Mouse (Mus musculus): Measurements from ENCODE around the gene Ptprh. TPM values are rescaled to one million over a fixed set of nuclear protein-coding genes. Genes with fewer than 3 reads are reported as not detected.
"Not testable (repeated sequence)": the region's sequence is repeated elsewhere in the genome, so short reads cannot be mapped to it uniquely, and the experiment has no call there.

Ptprh gene
- polyA plus RNA-seq, 1 experiment = 0.15 TPM

DNA sequence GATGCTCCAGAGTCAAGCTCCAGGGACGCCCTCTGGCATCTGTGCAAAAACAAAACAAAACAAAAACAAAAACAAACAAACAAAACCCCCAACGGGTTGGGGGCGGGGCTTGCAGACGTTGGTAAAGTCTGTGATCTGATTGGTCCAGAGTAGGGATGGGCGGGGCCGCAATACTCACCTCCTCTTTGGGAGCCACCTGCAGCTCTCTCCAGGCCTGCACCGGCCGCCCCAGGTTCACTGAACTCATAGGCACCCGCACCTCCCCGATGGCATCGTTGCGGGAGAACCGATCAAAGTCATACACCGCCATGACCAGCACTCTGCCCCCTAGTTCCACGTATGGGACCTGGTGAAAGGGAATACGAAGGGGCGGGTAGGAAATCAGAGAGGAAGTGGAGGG, 61.8 kb downstream of the Ptprh start:
- no peak overlapping the region for H3K4me3 ChIP-seq (ENCODE audit: control insufficient read depth, insufficient read depth, low read length)
- TF ChIP-seq CTCF (IDR thresholded peaks at IDR 0.05; ENCODE audit: borderline replicate concordance, control insufficient read depth, extremely low read depth, insufficient read depth, low read length, poor library complexity) (no peak), POLR2A (IDR thresholded peaks at IDR 0.05; ENCODE audit: control insufficient read depth, extremely low read depth, insufficient read depth, low read length, poor library complexity) (no peak)
- H3K4me1 ChIP-seq (replicated peaks; ENCODE audit: control insufficient read depth, insufficient read depth, low read length) = no peaks in the 10 kb centered on the region; the same call in 1 of the 2 replicates
- WGBS = 64% methylated on average over 17 of the region's 17 CpGs
- no peak overlapping the region for H3K27ac ChIP-seq (ENCODE audit: control insufficient read depth, insufficient read depth, low read length)
- DNase-seq = no peak
- H3K27me3 ChIP-seq (ENCODE audit: control insufficient read depth, insufficient read depth, low read length) = no peaks in the 10 kb centered on the region
- H3K36me3 ChIP-seq (ENCODE audit: control insufficient read depth, insufficient read depth, low read length) = no peaks in the 10 kb centered on the region

DNA sequence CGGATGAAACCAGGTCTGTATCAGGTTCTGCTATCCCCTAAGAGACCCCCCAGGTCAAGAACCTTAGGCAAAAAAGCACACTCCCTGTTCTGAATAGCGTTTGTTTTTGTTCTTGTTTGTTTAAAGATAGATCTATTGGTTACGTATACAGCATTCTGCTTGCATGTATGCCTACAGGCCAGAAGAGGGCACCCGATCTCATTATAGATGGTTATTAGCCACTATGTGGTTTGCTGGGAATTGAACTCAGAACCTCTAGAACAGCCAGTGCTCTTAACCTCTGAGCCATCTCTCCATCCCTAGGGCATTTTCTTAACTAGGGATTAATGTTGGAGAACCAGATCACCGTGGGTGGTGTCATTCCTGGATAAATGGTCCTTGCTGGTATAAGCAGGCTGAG, 62.5 kb downstream of the Ptprh start:
- Histone ChIP-seq H3K4me1 (replicated peaks; ENCODE audit: control insufficient read depth, insufficient read depth, low read length) (no peaks in the 10 kb centered on the region), H3K36me3 (ENCODE audit: control insufficient read depth, insufficient read depth, low read length) (no peaks in the 10 kb centered on the region), H3K27ac (ENCODE audit: control insufficient read depth, insufficient read depth, low read length) (no peak overlapping the region), H3K27me3 (ENCODE audit: control insufficient read depth, insufficient read depth, low read length) (no peaks in the 10 kb centered on the region), H3K4me3 (ENCODE audit: control insufficient read depth, insufficient read depth, low read length) (no peak overlapping the region)
- 75% methylated on average over 5 of the region's 5 CpGs for WGBS
- no peak for DNase-seq
- TF ChIP-seq CTCF (IDR thresholded peaks at IDR 0.05; ENCODE audit: borderline replicate concordance, control insufficient read depth, extremely low read depth, insufficient read depth, low read length, poor library complexity) = no peak
- TF ChIP-seq POLR2A (IDR thresholded peaks at IDR 0.05; ENCODE audit: control insufficient read depth, extremely low read depth, insufficient read depth, low read length, poor library complexity) = no peak

DNA sequence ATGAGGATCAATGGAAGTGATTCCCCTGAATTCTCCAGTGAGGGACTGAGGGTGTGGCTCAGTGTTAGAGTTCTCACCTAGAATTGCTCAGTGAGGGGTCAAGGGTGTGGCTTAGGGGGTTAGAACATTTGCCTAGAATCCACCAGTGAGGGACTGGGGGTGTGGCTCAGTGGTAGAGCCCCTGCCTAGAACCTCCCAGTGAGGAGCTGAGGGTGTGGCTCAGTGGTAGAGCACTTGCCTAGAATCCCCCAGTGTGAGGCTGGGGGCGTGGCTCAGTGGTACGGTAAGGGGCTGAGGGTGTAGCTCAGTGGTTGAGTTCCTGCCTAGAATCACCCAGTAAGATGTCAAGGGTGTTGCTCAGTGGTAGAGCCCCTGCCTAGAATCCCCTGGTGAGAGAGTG, 64.8 kb downstream of the Ptprh start:
- no peaks in the 10 kb centered on the region for H3K4me1 ChIP-seq (replicated peaks; ENCODE audit: control insufficient read depth, insufficient read depth, low read length)
- H3K36me3 ChIP-seq (ENCODE audit: control insufficient read depth, insufficient read depth, low read length) = no peaks in the 10 kb centered on the region
- H3K27me3 ChIP-seq (ENCODE audit: control insufficient read depth, insufficient read depth, low read length) = no peaks in the 10 kb centered on the region
- no peak overlapping the region for H3K4me3 ChIP-seq (ENCODE audit: control insufficient read depth, insufficient read depth, low read length)
- no peak for DNase-seq
- TF ChIP-seq CTCF (IDR thresholded peaks at IDR 0.05; ENCODE audit: borderline replicate concordance, control insufficient read depth, extremely low read depth, insufficient read depth, low read length, poor library complexity) (no peak), POLR2A (IDR thresholded peaks at IDR 0.05; ENCODE audit: control insufficient read depth, extremely low read depth, insufficient read depth, low read length, poor library complexity) (no peak)
- 83% methylated on average over 2 of the region's 2 CpGs for WGBS
- no peak overlapping the region for H3K27ac ChIP-seq (ENCODE audit: control insufficient read depth, insufficient read depth, low read length)

DNA sequence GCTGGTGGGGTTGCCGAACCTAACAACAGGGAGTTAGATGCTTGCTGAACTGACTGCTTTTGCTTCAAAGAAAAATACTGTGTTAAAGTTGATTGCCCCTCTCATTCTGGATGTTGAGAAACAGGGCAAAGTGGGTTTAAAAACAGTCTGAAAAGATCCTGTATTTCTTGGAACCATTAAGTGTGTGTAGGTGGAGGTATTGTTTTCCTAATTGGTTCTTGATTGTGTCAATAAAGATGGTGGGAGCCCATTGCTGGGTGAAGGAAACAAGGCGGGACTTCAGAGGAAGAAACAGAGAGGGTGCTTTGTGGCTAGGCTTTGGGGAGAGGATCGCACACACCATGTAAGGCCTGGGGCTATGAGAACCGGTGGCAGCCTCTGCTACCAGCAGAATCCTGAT, 66.7 kb downstream of the Ptprh start:
- Histone ChIP-seq H3K27ac (ENCODE audit: control insufficient read depth, insufficient read depth, low read length) (no peak overlapping the region), H3K36me3 (ENCODE audit: control insufficient read depth, insufficient read depth, low read length) (no peaks in the 10 kb centered on the region), H3K4me3 (ENCODE audit: control insufficient read depth, insufficient read depth, low read length) (no peak overlapping the region), H3K4me1 (replicated peaks; ENCODE audit: control insufficient read depth, insufficient read depth, low read length) (no peaks in the 10 kb centered on the region), H3K27me3 (ENCODE audit: control insufficient read depth, insufficient read depth, low read length) (no peaks in the 10 kb centered on the region; the same call in 1 of the 2 replicates)
- no peak for DNase-seq
- WGBS = 47% methylated on average over 4 of the region's 4 CpGs
- TF ChIP-seq CTCF (IDR thresholded peaks at IDR 0.05; ENCODE audit: borderline replicate concordance, control insufficient read depth, extremely low read depth, insufficient read depth, low read length, poor library complexity) = no peak
- no peak for TF ChIP-seq POLR2A (IDR thresholded peaks at IDR 0.05; ENCODE audit: control insufficient read depth, extremely low read depth, insufficient read depth, low read length, poor library complexity)

DNA sequence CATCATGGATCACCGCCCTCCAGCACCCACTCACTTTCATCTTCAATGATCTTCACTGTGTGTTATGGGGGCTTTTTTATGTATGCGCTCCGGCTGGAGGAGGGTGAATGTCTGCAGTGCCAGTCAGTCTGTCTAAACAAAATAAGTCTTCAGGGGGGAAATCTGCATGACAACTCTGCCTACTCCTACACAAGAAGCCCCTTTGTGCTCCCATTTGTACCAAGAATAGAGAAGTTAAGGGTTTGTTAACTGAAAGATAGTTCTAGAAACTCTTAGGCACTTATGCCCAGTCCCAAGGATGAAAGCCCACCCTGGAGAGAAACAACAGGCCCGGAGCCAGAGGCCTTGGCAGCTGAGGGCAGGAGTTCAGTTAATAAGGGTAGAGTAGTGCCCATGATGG, 67.5 kb downstream of the Ptprh start:
- DNase-seq = no peak
- 97% methylated on average over 4 of the region's 4 CpGs for WGBS
- Histone ChIP-seq H3K27ac (ENCODE audit: control insufficient read depth, insufficient read depth, low read length) (no peak overlapping the region), H3K4me3 (ENCODE audit: control insufficient read depth, insufficient read depth, low read length) (no peak overlapping the region), H3K27me3 (ENCODE audit: control insufficient read depth, insufficient read depth, low read length) (peaks cover 5% of the 10 kb centered on the region), H3K4me1 (replicated peaks; ENCODE audit: control insufficient read depth, insufficient read depth, low read length) (no peaks in the 10 kb centered on the region), H3K36me3 (ENCODE audit: control insufficient read depth, insufficient read depth, low read length) (no peaks in the 10 kb centered on the region)
- TF ChIP-seq CTCF (IDR thresholded peaks at IDR 0.05; ENCODE audit: borderline replicate concordance, control insufficient read depth, extremely low read depth, insufficient read depth, low read length, poor library complexity) (no peak), POLR2A (IDR thresholded peaks at IDR 0.05; ENCODE audit: control insufficient read depth, extremely low read depth, insufficient read depth, low read length, poor library complexity) (no peak)

DNA sequence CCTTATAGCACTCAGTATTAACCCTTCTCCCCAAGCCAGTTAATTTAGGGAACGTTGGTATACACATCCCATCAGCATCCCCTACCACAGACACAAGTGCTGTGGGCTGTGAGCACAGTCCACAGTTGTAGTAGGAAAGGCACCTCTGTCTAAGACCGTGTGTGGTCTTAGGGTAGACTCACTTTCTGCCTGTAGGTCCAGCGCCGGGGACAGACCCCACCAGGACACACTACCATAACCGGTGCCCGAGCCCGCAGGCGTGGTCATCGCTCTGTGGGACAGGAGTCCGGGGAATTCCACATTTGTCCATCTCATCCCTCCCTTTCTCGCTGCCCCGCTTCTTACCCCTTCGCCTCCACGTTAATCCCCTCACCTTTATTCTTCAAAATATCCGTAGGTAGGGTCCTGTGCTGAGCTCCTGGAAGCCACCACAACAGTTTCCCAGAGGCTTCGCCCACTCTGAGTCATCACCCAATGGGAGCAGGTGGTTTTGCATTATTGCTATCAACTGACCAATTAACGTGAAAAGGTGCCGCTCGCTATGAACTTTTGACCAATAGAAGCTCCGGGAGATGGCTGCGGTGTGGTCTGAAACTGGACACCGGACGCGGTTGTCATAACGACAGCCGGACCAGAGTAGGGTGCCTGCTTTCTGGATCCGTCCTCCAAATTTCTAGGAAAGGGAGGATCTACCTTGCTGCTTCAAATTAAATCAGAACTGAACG, 71.7 kb downstream of the Ptprh start, which contains the start of gene Dnaaf3:
Gene Dnaaf3 (minus strand): TSS at position 449 of the 725 bp plus-strand sequence.
- peak within 1 kb of the TSS; percentile 9; the same call in 1 of the 2 replicates for H3K4me3 ChIP-seq (ENCODE audit: control insufficient read depth, insufficient read depth, low read length)

DNA sequence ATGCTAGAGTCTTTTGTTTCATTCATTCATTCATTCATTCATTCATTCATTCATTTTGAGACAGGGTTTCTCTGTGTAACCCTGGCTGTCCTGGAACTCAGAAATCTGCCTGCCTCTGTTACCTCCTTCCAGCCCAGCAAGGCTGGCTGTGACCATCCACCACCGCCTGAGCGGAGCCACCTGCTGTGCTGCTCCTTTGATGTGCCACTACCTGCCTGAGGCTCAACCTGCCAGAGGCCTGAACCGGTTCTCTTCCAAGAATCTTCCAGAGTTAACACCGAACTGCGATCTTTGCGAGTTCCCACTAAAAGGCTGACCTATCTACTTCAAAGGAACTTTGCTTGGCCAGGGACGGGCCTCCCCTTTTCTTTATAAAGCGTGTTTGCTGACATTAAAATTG, 73.7 kb downstream of the Ptprh start:
- H3K4me1 ChIP-seq (replicated peaks; ENCODE audit: control insufficient read depth, insufficient read depth, low read length); H3K4me3 ChIP-seq (ENCODE audit: control insufficient read depth, insufficient read depth, low read length); H3K27me3 ChIP-seq (ENCODE audit: control insufficient read depth, insufficient read depth, low read length); DNase-seq; H3K27ac ChIP-seq (ENCODE audit: control insufficient read depth, insufficient read depth, low read length); H3K36me3 ChIP-seq (ENCODE audit: control insufficient read depth, insufficient read depth, low read length): not testable (repeated sequence)
- 87% methylated on average over 8 of the region's 8 CpGs for WGBS

More for the DNA sequence above, 71.7 kb downstream of the Ptprh start, which contains the start of gene Dnaaf3:
- peaks cover 5% of the 10 kb centered on the region for H3K27me3 ChIP-seq (ENCODE audit: control insufficient read depth, insufficient read depth, low read length)
- TF ChIP-seq CTCF (IDR thresholded peaks at IDR 0.05; ENCODE audit: borderline replicate concordance, control insufficient read depth, extremely low read depth, insufficient read depth, low read length, poor library complexity) = no peak
- no peak for TF ChIP-seq POLR2A (IDR thresholded peaks at IDR 0.05; ENCODE audit: control insufficient read depth, extremely low read depth, insufficient read depth, low read length, poor library complexity)
- no peaks in the 10 kb centered on the region for H3K36me3 ChIP-seq (ENCODE audit: control insufficient read depth, insufficient read depth, low read length)
- H3K4me1 ChIP-seq (replicated peaks; ENCODE audit: control insufficient read depth, insufficient read depth, low read length) = no peaks in the 10 kb centered on the region; the same call in 1 of the 2 replicates
- 15% methylated on average over 28 of the region's 28 CpGs for WGBS
- DNase-seq = no peak
- no peak within 1 kb of the TSS for H3K27ac ChIP-seq (ENCODE audit: control insufficient read depth, insufficient read depth, low read length)

Data from thymus, adult 2 months (tissue).